Mouse (Mus musculus): ENCODE results near the gene Trim66.

Trim66 gene

DNA sequence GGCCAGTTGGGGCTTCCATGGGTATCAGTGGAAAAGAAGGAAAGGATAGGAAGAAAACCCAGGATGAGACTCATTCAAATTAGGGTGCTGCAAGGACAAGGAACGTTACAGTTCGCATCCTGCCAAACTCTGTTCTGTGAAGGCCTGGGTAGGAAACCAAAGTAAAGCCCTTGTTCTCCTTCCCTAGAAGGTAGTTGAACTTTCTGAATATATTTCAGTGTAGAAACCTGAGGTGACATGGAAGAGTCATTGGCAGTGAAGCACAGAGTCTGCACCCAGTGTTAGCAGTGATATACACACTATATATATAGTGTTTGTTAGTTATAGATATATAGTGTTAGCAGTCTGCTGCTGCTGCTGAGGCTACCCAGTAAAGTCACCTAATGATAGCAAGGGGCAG, 15.4 kb upstream of the Trim66 start:
- no peak for DNase-seq (ENCODE audit: low read depth, low spot score)

DNA sequence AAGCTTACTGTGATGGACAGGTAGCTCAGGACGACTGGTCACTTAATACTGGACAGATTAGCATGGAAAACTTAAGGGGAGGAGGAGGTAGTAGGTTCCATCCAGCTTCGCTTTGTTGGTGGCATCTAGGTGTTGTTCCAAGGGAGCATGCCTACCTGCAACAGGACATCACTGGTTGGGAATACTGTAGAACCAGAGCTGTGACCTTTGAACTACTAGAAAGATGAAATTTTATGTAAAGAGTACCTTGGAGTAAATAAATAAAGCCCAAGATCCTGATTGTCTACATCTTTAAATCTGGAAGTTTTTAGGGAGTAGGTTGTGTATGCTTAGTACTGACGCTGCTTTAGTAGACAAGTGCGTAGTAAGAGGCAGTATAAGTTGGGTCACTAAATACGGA, 14.2 kb upstream of the Trim66 start:
- DNase-seq (ENCODE audit: low read depth, low spot score), result peak; percentile 28

DNA sequence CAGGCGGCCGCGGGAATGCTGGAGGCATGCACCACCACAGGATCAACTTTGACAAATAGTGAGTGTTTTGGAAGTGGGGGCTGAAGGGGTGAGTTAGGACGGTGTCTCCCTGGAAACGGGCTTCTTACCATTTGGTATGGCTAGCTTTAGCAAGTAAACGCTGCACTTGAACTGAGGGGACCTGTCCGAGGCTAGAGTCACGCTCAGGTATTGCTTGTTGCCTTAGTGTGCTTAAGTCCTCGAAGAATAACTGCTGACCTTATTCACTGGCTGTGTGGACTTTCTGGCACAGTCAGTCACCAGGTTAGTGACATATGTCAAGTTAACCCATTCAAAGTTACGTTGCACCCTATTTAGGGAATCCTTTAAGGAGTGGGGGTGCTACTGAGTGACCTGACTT, 12.0 kb upstream of the Trim66 start:
- peak; percentile 34 for DNase-seq (ENCODE audit: low read depth, low spot score)

DNA sequence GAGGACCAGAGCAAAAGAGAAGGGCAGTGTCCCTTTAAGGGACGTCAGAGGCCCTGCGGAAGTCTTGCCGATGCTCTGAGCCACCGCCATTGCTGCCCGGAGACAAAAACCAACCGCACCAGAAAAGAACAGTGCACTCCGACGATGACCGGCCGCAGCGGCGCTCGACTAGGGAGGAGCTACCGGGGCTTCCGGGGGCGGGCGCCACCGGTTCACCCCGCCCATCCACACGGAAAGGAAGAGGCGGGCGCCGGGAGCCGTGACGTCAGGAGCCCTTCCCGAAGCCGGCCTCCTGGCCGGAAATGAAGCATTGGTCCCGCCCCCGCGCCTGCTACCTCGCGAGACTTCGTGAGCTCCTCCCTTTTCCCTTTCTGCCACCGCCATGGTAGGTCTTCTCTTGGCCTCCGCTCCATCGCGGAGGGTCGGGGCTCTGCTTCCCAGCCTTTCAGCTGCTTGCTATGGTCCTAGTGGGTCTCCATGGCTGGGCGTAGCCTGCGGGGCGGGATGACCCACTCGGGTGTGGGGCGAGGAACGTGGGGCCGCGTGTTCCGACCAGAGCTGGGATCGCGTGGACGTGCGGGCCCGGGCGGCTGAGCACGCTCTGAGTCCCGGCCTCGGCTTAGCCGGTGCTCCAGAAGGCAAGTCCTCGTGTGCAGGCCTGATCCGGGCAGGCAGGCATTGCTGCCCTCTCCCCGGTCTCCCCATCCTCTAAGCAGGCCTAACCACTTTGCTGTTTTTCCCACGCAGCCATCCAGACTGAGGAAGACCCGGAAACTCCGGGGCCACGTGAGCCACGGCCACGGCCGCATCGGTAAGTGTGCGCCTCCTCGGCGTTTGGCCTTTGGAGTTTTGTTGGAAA, 11.1 kb upstream of the Trim66 start, which contains the start of gene Rpl27a:
Rpl27a (plus strand) TSS at position 310 of the 859 bp plus-strand sequence.
- DNase-seq (ENCODE audit: low read depth, low spot score), result peak; percentile 99

DNA sequence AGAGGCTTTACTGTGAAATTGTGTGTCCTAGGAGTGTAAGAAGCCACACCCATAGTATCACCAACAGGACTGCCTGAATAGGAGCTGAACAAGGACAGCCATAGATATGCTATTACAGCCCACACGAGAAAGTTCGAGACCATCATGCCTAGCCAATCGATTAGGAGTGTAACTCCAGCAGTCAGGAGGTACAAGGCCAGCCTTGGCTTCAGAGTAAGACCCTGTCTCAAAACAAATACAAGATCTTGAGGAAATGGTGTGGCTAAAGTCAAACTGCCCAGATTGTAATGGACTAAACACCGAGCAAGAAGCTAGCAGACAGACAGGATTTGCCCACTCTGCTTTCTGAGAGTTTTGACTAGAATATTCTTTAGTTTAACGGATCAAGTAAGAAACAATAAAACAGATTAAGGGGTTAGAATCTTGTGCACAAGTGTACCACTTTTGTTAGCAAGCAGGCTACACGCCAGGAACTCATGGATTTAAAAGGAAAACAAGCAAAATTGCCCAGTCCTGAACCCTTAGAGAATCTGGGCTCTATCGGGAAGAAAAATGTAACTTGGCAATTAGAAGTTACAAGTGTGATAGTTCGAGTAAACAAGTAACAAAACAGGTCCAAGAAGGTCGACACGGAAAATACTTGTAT, 10.2 kb upstream of the Trim66 start:
- peak; percentile 79 for DNase-seq (ENCODE audit: low read depth, low spot score)

DNA sequence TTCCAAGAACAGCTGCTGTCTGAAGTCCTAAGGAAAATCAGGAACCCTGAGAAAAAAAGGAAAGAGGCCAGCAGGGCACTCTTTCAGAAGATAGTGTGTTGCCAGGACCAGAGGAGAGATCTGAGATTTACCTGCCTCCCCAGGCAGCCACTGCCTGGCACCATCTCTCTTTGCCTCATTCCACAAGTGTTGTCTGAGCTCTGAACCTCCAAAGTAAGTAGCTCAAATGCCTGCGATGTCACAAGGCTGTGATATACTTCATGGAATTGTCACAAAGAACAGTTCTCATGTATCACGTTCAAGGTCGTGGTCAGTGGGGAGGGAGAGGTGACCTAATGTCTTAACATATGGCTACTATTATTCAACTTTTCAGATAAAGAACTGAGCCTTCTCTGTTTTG, 8.6 kb upstream of the Trim66 start:
- no peak for DNase-seq (ENCODE audit: low read depth, low spot score)

DNA sequence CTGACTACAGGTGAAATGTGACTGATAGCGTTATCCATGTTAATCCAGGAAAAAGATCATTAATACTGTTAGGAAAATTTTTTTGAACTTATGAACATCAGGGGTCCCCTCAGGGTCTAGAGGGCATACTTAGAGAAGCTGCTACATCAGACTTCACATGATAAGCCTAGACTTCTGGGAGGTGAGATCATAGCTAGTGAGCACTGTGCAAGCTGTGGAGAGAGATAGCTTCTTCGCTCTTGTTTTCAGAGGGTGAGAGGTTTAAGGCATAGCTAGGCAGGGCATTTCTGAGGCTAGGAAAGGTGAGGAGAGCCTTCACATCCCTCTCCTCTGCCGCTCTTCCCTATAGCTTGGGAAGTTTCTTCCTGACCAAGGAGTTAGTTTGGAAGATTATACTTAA, 3.9 kb upstream of the Trim66 start:
- DNase-seq (ENCODE audit: low read depth, low spot score), result no peak

DNA sequence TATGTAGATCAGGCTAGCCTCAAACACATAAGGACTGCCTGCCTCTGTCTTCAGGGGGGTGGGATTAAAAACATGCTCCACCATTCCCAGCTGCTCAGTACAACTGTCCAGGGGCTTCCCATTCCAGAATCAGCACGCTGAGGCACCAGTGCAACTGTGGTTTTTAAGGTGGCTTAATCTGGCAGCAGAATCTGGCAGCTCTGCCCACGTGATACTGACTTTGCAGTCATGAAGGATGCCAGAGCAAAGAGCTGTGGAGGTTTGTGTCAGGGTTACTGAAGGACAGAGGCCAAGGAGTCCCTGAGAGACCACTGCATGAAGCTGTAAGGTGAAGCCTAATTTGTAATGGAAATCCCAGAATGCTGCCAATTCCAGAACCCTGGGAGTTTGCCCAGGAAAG, 2.9 kb upstream of the Trim66 start:
- no peak for DNase-seq (ENCODE audit: low read depth, low spot score)

DNA sequence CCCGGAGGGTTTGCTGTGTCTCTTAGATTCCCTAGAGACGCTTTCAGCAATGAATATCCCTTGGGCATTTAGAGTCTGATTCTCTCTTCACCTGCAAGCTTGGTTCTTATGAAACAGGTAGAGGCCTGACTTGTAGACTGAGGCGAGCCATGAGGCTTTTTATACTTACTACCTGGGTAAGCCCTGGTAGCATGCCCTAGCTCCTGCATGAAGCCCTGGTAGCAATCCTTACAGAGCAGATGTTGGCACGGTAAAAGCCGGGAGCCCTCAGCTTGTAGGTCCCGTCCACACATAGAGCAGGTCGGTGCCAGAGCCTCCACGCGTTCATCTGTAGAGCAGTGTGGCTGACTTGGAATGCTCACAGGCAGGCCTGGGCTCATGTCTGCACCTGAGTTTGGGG, 362 bp downstream of the Trim66 start:
- peak; percentile 44 for DNase-seq (ENCODE audit: low read depth, low spot score)

DNA sequence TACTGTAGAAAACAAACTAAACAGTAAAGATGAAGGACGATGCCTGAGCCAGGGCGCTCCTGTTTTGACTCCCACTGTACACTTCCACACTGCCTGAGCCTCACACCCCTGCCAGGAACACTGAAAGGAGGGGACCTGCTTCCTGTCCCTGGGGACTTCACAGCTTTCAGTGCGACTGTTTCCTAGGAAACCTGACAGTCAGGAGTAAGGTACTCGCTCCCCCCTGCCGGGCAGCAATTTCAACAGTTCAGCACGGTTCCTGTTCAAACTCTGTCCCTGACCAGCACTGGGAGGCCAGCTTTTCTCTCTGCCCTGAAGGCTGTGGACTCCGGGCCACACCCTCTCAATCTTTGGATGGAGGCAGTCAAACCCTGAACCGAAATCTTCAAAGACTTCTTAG, 815 bp downstream of the Trim66 start:
- peak; percentile 94 for DNase-seq (ENCODE audit: low read depth, low spot score)

DNA sequence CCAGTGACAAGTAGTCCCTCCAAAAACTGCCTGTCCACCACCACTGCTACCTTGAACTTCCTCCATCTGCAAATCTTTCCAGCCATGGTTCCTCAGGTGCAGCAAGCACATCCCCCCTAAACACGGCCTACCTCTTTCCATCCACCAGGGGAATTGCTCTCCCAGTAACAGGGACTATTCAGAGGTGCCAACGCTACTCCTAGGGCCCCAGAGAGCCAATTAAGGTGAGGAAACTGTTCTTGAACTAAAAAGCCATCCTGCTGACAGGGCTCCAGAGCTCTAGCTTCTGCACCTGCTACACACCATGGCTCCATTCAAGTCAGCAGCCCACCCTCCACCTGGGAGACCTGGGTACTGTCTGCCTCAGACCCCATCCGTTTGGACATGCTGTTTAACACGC, 10.4 kb downstream of the Trim66 start:
- DNase-seq (ENCODE audit: low read depth, low spot score), result no peak

DNA sequence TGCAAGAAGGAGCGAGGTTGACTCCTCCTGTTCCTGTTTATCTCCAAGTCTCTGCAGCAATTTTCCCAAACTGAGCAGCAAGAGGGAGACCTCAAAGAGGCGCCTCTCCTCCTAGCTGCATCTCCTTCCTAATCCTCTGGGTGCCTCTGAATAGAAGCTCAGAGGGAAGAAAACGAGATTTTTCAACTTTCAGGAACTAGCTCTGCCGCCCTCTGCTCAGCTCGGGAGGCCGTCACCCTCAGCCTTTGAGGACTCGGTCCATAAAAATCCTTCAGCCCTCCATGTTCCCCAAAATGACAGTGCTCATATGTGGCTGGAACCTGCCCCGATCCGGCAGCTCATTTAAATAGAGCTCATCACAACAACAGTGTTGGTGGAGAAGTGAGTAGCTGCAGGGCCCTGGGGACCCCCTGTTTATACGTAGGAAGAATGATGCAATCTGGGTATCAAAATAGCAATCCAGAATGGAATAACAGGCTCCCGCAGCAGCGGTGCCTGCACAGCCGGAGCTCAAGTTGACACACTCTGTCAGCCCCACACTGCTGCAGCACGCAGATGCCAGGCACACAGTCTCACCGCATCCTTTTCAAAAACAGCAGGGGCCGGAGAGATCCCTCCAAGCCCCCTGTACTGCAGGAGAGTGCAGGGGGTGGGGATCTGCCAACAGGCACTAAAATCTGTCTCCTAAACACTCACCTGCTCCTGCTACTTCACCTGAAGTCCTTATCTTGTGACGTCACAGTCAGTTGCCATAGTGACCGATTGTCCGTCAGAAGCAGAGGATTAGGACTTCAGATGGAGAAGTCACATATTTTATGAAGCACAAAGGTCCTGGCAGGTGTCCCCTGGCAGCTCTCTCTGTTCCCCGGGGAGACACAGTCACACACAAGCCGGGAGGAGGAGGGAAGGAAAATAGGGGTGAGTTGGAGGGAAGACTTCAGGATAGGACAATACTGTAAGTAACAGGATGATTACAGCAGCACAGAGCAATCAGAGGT, 14.3 kb downstream of the Trim66 start:
- no peak for DNase-seq (ENCODE audit: low read depth, low spot score)

DNA sequence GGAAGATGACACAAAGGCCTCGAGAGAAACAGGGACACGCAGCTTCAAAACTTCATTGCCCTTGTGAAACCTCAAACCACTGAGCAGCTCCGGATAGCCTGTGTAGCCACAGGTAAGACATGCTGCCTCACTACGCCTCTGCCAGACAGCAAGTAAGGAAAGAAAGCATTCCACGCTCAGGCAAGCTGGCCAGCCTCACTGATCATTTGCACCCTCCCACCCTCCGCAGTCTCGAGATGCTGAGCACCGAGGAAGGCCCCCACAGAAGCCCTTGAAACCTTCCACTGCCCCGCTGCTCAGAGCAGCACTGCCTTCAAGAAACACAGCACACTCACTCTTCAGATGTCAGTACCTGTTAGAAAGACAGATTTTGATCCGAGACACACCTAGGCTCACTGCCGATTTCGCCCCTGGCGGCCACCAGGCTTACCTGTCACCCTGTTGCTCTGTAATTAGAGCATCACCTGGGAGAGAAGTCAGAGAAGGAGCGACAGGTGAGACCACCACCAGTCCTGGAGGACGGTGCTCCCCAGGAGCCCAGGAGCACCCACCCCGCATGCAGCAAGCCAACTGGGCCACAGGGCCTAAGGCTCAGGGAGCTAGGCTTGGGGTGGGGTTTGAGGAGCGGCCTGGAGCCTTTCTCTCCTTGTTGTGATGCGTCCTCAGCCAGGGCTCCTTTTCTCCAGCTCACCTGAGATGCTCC, 15.2 kb downstream of the Trim66 start:
- no peak for DNase-seq (ENCODE audit: low read depth, low spot score)

DNA sequence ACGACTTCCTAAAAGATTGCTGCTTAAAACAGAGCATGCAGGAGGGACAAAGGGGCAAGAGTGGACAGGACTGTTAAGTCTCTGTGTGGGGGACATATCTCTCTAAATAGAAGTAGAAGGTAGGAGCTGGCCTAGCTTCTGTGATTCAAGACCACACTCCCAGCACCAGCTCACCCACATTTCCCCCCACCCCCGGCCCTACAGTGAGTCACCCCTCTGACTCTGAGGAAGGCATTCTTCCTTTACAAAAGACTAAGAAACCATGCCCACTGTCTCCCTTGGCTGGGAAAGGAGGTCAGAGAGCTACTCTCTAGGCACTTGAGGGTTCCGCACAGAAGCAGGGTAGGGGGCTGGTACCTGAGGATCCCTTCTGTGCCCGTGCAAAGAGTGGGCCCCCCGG, 23.7 kb downstream of the Trim66 start:
- DNase-seq (ENCODE audit: low read depth, low spot score), result no peak

DNA sequence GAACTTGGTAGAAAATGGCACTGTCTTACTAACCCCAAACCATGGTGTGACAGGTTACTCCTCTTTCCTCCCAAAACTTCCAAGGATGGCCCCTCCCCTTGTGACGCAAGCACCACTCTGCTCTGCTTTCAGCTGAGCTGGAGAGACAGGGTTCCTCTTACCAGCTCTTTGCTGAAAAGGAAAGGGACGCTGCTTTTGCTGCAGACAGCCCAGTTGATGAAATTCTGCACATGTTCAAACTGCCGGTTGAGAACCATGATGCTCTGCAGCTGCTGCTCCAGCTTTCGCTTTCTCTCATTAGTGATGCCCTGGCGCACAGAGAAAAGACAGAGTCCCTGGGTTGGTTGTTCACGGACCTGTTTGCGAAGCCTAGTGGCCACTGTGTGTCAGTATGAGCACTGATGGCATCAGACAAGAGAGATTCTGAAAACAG, 27.2 kb downstream of the Trim66 start:
- DNase-seq (ENCODE audit: low read depth, low spot score), result peak; percentile 34

DNA sequence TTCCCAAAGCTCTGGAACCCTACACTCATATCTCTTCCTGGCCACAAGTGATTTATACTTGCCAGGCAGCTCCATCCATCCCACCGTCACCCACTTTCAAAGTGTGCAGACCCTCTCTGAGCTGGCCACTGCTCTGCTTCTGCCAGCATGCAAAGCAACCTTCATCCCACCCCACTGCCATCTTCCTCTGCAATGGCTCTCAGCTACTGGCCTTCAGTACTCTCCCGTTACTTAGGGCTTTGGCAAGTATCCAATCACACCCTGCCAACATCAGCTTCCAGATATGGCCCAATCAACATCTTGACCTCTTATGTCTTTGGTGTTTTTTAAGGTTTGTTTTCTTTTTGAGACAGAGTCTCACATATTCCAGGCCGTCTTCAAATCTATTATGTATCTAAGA, 30.0 kb downstream of the Trim66 start:
- DNase-seq (ENCODE audit: low read depth, low spot score), result no peak

DNA sequence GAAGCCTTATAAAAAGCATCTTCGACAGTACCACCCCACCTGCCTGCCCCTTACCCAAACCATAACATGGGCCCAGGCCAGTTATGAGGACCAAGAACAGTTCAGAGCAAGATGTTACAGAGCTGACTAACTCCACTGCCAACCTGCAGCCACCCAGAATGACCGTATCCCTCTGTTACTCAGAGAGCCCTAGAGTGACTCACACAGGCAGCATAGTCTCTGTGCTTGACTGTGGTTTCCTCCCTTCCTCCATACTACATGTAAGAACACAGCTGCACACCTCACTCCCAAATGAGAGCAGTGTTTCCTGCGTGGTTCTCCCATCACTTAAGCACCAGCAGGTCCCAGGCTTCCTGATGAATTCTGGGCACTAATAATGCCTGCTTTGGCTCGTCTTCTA, 37.2 kb downstream of the Trim66 start:
- DNase-seq (ENCODE audit: low read depth, low spot score), result no peak

DNA sequence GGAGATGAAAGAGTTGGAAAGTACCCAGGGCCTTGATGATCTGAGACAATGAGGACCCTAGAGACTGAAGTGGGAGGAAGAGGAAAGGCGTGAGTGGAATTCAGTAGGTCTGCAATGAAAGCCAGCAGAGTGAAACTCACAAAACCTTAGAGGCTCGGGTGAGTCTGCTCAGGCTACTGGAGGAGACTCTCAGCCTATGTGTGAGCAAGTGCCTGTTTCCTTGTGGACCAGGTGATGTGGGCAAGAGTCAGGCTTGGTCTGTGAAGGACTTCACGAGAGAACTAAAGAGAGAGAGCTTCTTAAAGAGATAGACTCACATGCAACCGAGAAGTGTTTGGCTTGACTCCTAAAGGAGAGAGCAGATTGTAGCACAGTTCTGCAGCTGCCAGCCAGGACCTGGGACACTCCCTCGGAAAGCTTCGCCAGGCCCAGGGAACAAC, 39.7 kb downstream of the Trim66 start:
- DNase-seq (ENCODE audit: low read depth, low spot score), result no peak

DNA sequence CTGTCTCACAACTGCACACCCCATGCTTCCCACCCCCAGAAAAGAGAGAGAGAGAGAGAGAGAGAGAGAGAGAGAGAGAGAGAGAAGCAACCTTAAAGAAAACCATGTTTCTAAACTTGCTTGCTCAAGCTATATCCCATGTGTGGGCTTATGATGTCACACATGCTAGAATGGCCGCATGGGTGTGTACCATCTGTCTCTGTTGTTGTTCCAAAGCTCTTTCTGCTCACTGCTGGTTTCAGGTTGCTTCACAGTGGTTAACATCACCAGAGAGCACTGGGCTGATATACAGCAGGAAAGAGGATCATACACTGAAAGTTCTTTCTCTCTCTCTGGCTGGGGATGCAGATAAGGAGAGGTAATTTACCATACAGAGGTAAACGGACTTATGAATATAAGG, 40.3 kb downstream of the Trim66 start:
- DNase-seq (ENCODE audit: low read depth, low spot score), result no peak

DNA sequence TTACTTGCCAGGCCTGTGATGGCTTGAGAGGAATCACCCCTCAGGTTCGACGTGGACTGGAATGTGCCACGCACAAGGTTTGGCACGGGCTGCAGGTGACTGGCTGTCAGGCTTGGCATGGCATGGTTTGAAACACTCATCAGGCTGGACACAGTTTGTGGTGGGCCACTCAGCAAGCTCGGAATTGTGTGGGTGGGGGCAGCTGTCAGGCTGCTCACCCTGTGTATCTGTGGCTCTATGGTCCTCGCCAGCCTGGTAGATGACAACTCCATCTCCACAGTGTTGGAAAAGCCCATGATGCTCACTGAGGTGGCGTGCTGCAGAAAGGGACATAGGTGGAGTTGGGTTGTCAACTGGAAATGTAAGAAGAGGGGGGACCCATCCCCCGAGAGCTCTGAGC, 47.2 kb downstream of the Trim66 start:
- no peak for DNase-seq (ENCODE audit: low read depth, low spot score)

DNA sequence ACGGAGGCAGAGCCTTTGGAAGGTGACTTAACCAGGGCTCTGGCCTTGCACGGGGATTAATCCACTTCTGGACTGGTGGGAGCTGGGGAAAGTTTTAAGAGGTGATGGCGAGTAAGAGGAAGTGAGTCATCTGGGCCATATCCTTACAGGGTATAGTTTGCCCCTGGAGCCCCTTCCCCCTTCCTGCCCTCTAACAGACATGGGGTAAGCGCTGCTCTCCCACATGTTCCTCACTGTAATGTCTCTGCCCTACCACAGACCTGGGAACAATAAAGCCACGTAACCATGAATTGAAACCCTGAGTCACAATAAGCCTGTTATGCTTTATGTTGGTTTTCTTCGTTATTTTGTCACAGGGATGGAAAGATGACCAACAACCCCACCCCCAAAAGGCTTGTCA, 51.4 kb downstream of the Trim66 start:
- DNase-seq (ENCODE audit: low read depth, low spot score), result no peak

Data from ZHBTc4 (cell line).